Mouse (Mus musculus) splenic B cell, adult 2 months (primary cell): ENCODE measurements around the gene Gm525.
"Not testable (repeated sequence)": the region's sequence is repeated elsewhere in the genome, so short reads cannot be mapped to it uniquely, and the experiment has no call there.

Experiments
- DNase-seq: peaks from one replicate; pipeline ENCODE4 v3.0.0-alpha.2; 2011; ENCODE audit warnings: low read depth, low spot score
- H3K27me3 ChIP-seq: 2 replicates; pipeline ENCODE4 v1.6.1; 2012; ENCODE audit warnings: mild to moderate bottlenecking, low read length, moderate library complexity, mixed read lengths; ENCODE audit not compliant: control insufficient read depth, poor library complexity, insufficient read depth, severe bottlenecking
- H3K36me3 ChIP-seq: 2 replicates; pipeline ENCODE4 v1.6.1; 2012; ENCODE audit warnings: mild to moderate bottlenecking, low read length, moderate library complexity, mixed read lengths; ENCODE audit not compliant: control insufficient read depth, poor library complexity, insufficient read depth, severe bottlenecking

Gene Gm525

GRCm38 (mm10) chr11:89073541-89073940 is at the start of gene Gm525:
Gene Gm525, plus strand, starts transcription at chr11:89073841.
- H3K36me3 ChIP-seq: no peaks in the 10 kb centered on the region
- DNase-seq: no peak
- no peaks in the 10 kb centered on the region for H3K27me3 ChIP-seq

GRCm38 (mm10) chr11:89024181-89024881 is 49.3 kb upstream of the Gm525 start:
- Histone ChIP-seq H3K36me3 (peaks cover 6% of the 10 kb centered on the region; the same call in 1 of the 2 replicates), H3K27me3 (no peaks in the 10 kb centered on the region)
- DNase-seq: peak; percentile 94

DNA sequence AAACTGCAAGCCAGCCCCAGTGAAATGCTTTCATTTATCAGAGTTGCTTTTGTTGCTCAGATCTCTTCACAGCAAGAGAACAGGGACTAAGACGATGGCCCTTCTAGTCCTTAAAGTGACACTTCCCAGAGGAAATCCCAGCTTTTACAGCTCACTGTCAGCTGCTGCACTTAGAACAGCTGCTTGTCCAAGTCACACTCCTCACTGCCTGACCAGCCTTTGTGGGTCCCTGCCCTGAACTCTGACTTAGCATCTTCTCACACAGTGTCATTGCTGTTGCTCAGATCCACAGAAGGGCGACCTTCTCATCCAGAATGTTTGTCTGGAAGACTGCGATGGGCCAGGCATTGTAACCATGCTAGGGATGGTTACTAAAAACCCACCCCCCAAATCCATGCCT is 48.0 kb upstream of the Gm525 start:
- no peak for DNase-seq
- Histone ChIP-seq H3K36me3 (peaks cover 4% of the 10 kb centered on the region; the same call in 1 of the 2 replicates), H3K27me3 (no peaks in the 10 kb centered on the region)

GRCm38 (mm10) chr11:89026117-89026516 is 47.5 kb upstream of the Gm525 start:
- DNase-seq: no peak
- Histone ChIP-seq H3K36me3 (peaks cover 4% of the 10 kb centered on the region; the same call in 1 of the 2 replicates), H3K27me3 (no peaks in the 10 kb centered on the region)

- peak; percentile 86 for DNase-seq
- H3K27me3 ChIP-seq: no peaks in the 10 kb centered on the region
Observed at GRCm38 (mm10) chr11:89027955-89028361, 45.7 kb upstream of the Gm525 start.

GRCm38 (mm10) chr11:89028871-89029405 is 44.7 kb upstream of the Gm525 start:
- no peaks in the 10 kb centered on the region for H3K36me3 ChIP-seq
- H3K27me3 ChIP-seq: no peaks in the 10 kb centered on the region
- peak; percentile 87 for DNase-seq

More at GRCm38 (mm10) chr11:89027955-89028361, 45.7 kb upstream of the Gm525 start:
- no peaks in the 10 kb centered on the region for H3K36me3 ChIP-seq

- H3K27me3 ChIP-seq: no peaks in the 10 kb centered on the region
- no peak for DNase-seq
Observed at GRCm38 (mm10) chr11:89030552-89030951, 43.1 kb upstream of the Gm525 start.

DNA sequence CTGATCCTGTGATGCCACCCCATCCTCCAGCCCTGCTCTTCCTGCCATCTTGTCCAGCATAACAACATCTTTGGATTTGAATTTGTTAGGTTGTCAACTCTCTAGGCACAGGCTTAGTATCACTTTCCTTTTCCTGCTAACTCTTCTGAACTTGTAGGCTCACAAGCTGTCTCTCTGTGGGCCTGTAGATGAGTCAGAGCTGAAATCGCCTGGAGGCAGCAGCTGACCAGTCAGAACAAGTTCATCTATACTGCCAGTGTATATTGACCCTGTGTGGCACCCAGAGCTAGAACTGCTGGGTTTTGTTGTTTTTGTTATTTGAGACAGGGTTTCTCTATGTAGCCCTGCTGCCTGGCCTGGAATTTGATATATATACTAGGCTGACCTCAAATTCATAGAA is 42.5 kb upstream of the Gm525 start:
- Histone ChIP-seq H3K27me3 (no peaks in the 10 kb centered on the region), H3K36me3 (no peaks in the 10 kb centered on the region)
- no peak for DNase-seq

More at GRCm38 (mm10) chr11:89030552-89030951, 43.1 kb upstream of the Gm525 start:
- H3K36me3 ChIP-seq: no peaks in the 10 kb centered on the region

DNA sequence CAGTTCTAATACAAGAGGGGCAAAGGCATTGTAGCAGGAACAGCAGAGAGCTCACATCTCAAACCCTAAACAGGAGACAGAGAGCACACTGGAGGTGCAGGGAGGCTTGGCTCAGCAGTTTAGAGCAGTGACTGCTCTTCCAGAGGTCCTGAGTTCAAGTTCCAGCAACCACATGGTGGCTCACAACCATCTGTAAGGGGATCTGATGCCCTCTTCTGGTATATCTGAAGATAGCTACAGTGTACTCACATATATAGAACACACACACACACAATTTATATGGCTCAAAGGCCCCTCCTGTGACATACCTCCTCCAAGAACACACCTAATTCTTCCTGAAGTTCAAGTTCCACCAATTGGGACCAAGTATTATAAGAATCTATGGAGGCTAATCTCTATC is 39.0 kb upstream of the Gm525 start:
- Histone ChIP-seq H3K27me3 (no peaks in the 10 kb centered on the region), H3K36me3 (no peaks in the 10 kb centered on the region)
- DNase-seq: peak; percentile 20

DNA sequence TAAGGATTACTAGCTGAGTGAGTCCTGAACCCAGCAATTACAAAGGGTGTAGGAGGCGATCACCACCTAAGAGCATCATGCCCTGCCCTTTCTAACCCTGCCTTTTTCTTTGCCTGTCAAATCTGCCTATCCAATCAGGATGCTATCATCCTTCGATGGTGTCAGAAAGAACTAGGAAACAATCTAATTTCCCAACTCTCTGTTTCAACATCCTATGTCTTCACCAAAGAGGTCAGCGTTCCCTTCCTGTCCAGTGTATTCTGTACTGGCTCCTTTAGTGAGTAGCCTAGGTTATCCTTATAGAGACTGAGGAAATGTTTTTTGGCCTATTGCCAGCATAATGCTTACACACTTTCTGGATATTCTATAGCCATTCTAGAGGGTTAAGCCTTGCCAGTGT is 38.1 kb upstream of the Gm525 start:
- Histone ChIP-seq H3K36me3 (0 out of 2 replicates have a peak, but pooled peaks cover 5% of the 10 kb centered on the region), H3K27me3 (no peaks in the 10 kb centered on the region)
- no peak for DNase-seq

DNA sequence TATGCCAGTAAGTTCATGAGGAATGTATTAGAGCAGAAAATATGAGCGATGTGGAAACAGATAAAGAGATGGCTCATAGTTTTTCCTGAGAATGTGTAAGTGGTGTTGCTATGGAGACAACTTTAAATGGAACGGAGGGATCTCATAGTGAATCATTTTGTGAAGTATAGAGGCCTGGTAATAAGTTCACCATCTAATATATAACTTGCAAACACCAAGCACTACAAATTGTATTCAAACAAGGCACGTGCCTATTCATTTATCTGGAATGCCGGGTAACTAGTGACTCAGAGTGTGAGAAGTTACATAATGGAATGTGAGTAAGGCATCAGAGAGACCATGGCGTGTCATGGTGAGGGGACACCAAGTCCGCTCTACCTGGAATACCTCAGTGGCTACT is 35.1 kb upstream of the Gm525 start:
- Histone ChIP-seq H3K36me3 (peaks cover 9% of the 10 kb centered on the region; the same call in 1 of the 2 replicates), H3K27me3 (no peaks in the 10 kb centered on the region)
- DNase-seq: no peak

DNA sequence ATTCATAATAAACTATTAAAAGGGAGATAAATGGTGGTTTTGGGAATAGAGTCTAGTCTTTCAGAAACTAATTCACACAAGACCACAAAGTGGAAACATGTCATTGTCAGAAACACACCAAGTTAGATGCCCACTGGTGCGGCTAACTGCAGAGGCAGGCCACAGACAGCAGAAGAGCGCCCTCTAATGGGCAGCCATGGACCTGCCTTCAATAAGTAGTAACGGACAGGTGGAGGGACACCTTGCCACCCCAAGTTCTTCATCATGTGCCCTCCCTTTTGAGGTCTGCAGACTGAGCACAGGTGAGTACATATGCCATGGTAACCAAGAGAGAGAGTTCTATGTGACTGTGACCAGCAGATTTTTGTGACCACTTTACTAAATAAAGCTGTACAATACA is 34.3 kb upstream of the Gm525 start:
- DNase-seq: peak; percentile 90
- Histone ChIP-seq H3K36me3 (peaks cover 9% of the 10 kb centered on the region; the same call in 1 of the 2 replicates), H3K27me3 (no peaks in the 10 kb centered on the region)

- not testable (repeated sequence) for H3K27me3 ChIP-seq, DNase-seq
- peaks cover 18% of the 10 kb centered on the region for H3K36me3 ChIP-seq
Observed at GRCm38 (mm10) chr11:89041073-89041472, 32.6 kb upstream of the Gm525 start.

DNA sequence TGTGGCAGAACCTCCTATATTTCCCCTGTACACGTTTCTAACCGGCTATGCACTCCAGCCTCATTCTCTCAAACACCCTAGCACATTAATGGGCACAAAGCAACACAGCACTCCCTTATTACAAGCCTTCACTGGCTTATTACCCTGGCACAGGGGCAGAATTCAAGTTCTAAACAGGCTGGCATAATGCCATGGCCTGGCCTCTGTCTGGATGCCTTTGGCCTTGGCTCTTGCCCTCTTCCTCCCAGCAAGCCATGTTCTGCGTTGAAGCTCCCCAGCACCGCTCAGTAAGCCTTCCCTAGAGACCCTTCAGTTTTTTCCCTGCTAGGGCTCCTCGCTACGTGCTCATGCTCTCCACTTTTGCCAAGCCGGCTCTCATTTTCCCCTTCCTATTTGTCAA is 30.6 kb upstream of the Gm525 start:
- DNase-seq: no peak
- peaks cover 19% of the 10 kb centered on the region for H3K36me3 ChIP-seq
- no peaks in the 10 kb centered on the region for H3K27me3 ChIP-seq

- H3K36me3 ChIP-seq: peaks cover 15% of the 10 kb centered on the region
- DNase-seq, H3K27me3 ChIP-seq: not testable (repeated sequence)
Observed at GRCm38 (mm10) chr11:89045501-89045900, 28.1 kb upstream of the Gm525 start.
